Mouse (Mus musculus): Measurements from ENCODE around the gene Arhgef39. TPM values are rescaled to one million over a fixed set of nuclear protein-coding genes. Genes with fewer than 3 reads are reported as not detected.

The Arhgef39 gene
- total RNA-seq, 2 experiments from 2014 or later: 0.37 to 0.96 TPM

GRCm38 (mm10) chr4:43511675-43512454 is 12.4 kb upstream of the Arhgef39 start:
- no peak for DNase-seq (ENCODE audit: low spot score in 2 of 2)
- intact Hi-C loops (cut with DNase I): no loop called here

GRCm38 (mm10) chr4:43509109-43509508 is 9.6 kb upstream of the Arhgef39 start:
- DNase-seq (ENCODE audit: low spot score in 2 of 2): no peak
- intact Hi-C loops (cut with DNase I): no loop called here

- no peak for DNase-seq (ENCODE audit: low spot score in 2 of 2)
- intact Hi-C loops (cut with DNase I): no loop called here
These were observed 9.1 kb upstream of the Arhgef39 start for GRCm38 (mm10) chr4:43508666-43508997.

GRCm38 (mm10) chr4:43507938-43508665 is 8.6 kb upstream of the Arhgef39 start:
- no peak for DNase-seq (ENCODE audit: low spot score in 2 of 2)
- intact Hi-C loops (cut with DNase I): no loop called here

- no peak for DNase-seq (ENCODE audit: low spot score in 2 of 2)
- intact Hi-C loops (cut with DNase I): no loop called here
These were observed 7.2 kb upstream of the Arhgef39 start, which contains the start of gene Car9 for GRCm38 (mm10) chr4:43506536-43507185. Car9 (plus strand) TSS chr4:43506966.

GRCm38 (mm10) chr4:43506074-43506473 is 6.6 kb upstream of the Arhgef39 start:
- intact Hi-C loops (cut with DNase I): no loop called here
- DNase-seq (ENCODE audit: low spot score in 2 of 2): no peak

- DNase-seq (ENCODE audit: low spot score in 2 of 2): no peak
- intact Hi-C loops (cut with DNase I): no loop called here
These were observed 4.8 kb upstream of the Arhgef39 start for GRCm38 (mm10) chr4:43504269-43504668.

- DNase-seq (ENCODE audit: low spot score in 2 of 2): no peak
- intact Hi-C loops (cut with DNase I): no loop called here
These were observed 4.0 kb upstream of the Arhgef39 start for GRCm38 (mm10) chr4:43503506-43503905.

- intact Hi-C loops (cut with DNase I): no loop called here
These were observed 3.5 kb upstream of the Arhgef39 start for GRCm38 (mm10) chr4:43503041-43503440.

GRCm38 (mm10) chr4:43498983-43499382 is 512 bp downstream of the Arhgef39 start:
- no peak for DNase-seq (ENCODE audit: low spot score in 2 of 2)
- intact Hi-C loops (cut with DNase I): no loop called here

More at GRCm38 (mm10) chr4:43503041-43503440, 3.5 kb upstream of the Arhgef39 start:
- DNase-seq (ENCODE audit: low spot score in 2 of 2): no peak

- no peak for DNase-seq (ENCODE audit: low spot score in 2 of 2)
- intact Hi-C loops (cut with DNase I): no loop called here
These were observed 1.5 kb downstream of the Arhgef39 start for GRCm38 (mm10) chr4:43497946-43498345.

- intact Hi-C loops (cut with DNase I): no loop called here
- DNase-seq (ENCODE audit: low spot score in 2 of 2): no peak
These were observed 2.1 kb downstream of the Arhgef39 start for GRCm38 (mm10) chr4:43497405-43497804.

GRCm38 (mm10) chr4:43496587-43496986 is 2.9 kb downstream of the Arhgef39 start:
- intact Hi-C loops (cut with DNase I): no loop called here

GRCm38 (mm10) chr4:43493846-43494240 is 5.7 kb downstream of the Arhgef39 start:
- no peak for DNase-seq (ENCODE audit: low spot score in 2 of 2)
- intact Hi-C loops (cut with DNase I): loop anchor here (1.0 to 5.0 kb wide), 3 partner anchors 33 to 69 kb away; partner anchors contain the start of genes Creb3 and Tln1

More at GRCm38 (mm10) chr4:43496587-43496986, 2.9 kb downstream of the Arhgef39 start:
- no peak for DNase-seq (ENCODE audit: low spot score in 2 of 2)

GRCm38 (mm10) chr4:43493186-43493845 is 6.2 kb downstream of the Arhgef39 start:
- peak; percentile 97 to 98 for DNase-seq (ENCODE audit: low spot score in 2 of 2)
- intact Hi-C loops (cut with DNase I): loop anchor here (1.0 to 5.0 kb wide), 3 partner anchors 34 to 69 kb away; partner anchors contain the start of genes Creb3 and Tln1

- intact Hi-C loops (cut with DNase I): loop anchor here (1.0 to 5.0 kb wide), 3 partner anchors 34 to 70 kb away; partner anchors contain the start of genes Creb3 and Tln1
- DNase-seq (ENCODE audit: low spot score in 2 of 2): peak; percentile 90 to 98
These were observed 6.7 kb downstream of the Arhgef39 start, which contains the start of gene Ccdc107 for GRCm38 (mm10) chr4:43492821-43493185. Ccdc107 (plus strand) TSS chr4:43492900.

- no peak for DNase-seq (ENCODE audit: low spot score in 2 of 2)
- intact Hi-C loops (cut with DNase I): loop anchor here (2.0 to 5.0 kb wide), 2 partner anchors 35 to 71 kb away; partner anchors contain the start of genes Creb3 and Tln1
These were observed 7.2 kb downstream of the Arhgef39 start for GRCm38 (mm10) chr4:43492101-43492820.

GRCm38 (mm10) chr4:43490801-43491200 is 8.7 kb downstream of the Arhgef39 start:
- intact Hi-C loops (cut with DNase I): loop anchor here (5.0 kb wide), 1 partner anchor 36 kb away; no protein-coding TSS in a partner anchor

GRCm38 (mm10) chr4:43489611-43490010 is 9.9 kb downstream of the Arhgef39 start:
- intact Hi-C loops (cut with DNase I): loop anchor here (1.0 to 5.0 kb wide), 2 partner anchors 38 to 69 kb away; no protein-coding TSS in a partner anchor
- no peak for DNase-seq (ENCODE audit: low spot score in 2 of 2)

More at GRCm38 (mm10) chr4:43490801-43491200, 8.7 kb downstream of the Arhgef39 start:
- no peak for DNase-seq (ENCODE audit: low spot score in 2 of 2)
